Mouse (Mus musculus): ENCODE data around the gene Cfap77. TPM values are rescaled to one million over a fixed set of nuclear protein-coding genes. Genes with fewer than 3 reads are reported as not detected.

The Cfap77 gene
- polyA plus RNA-seq, 1 experiment from 2014 or later, result 0.14 TPM

- 61% methylated on average over 12 of the region's 12 CpGs for WGBS
- Histone ChIP-seq H3K4me1 (replicated peaks; ENCODE audit: insufficient read depth, low read length) (no peaks in the 10 kb centered on the region), H3K9me3 (replicated peaks; ENCODE audit: low read length) (no peaks in the 10 kb centered on the region), H3K9ac (ENCODE audit: low read depth, low read length) (no peak overlapping the region), H3K36me3 (ENCODE audit: insufficient read depth, low read length) (no peaks in the 10 kb centered on the region), H3K4me3 (replicated peaks; ENCODE audit: low read depth, low read length) (no peak overlapping the region), H3K27me3 (ENCODE audit: insufficient read depth, low read length) (no peaks in the 10 kb centered on the region), H3K4me2 (ENCODE audit: low read length) (no peak overlapping the region), H3K27ac (no peak overlapping the region)
- no peak for TF ChIP-seq CTCF (IDR thresholded peaks at IDR 0.05; ENCODE audit: low read depth)
- no peak for DNase-seq (ENCODE audit: low spot score)
- ATAC-seq (replicated peaks; ENCODE audit: low FRiP score, low read depth), result no peak
Measured at GRCm38 (mm10) chr2:28994014-28994413, 60.9 kb downstream of the Cfap77 start.

DNA sequence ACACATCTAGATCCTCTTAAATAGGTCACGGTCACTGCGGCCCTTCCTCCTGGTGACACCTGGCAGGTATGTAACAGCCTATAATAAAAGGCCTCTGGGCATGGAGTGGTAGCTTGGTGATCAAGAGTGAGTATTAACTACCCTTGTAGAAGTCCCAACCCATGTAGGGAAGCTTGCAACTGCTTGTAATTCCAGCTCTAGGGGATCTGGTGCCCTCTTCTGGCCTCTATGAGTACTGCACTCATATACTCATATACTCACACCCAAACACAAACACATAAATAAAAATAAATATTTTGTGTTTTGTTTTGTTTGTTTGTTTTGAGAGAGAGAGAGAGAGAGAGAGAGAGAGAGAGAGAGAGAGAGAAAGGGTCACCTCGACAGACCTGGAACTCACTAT, 66.1 kb downstream of the Cfap77 start:
- H3K4me2 ChIP-seq (ENCODE audit: low read length), result no peak overlapping the region
- no peaks in the 10 kb centered on the region for H3K4me1 ChIP-seq (replicated peaks; ENCODE audit: insufficient read depth, low read length)
- no peak for ATAC-seq (replicated peaks; ENCODE audit: low FRiP score, low read depth)
- no peaks in the 10 kb centered on the region for H3K27me3 ChIP-seq (ENCODE audit: insufficient read depth, low read length)
- 93% methylated on average over 3 of the region's 3 CpGs for WGBS
- no peak overlapping the region for H3K4me3 ChIP-seq (replicated peaks; ENCODE audit: low read depth, low read length)
- H3K36me3 ChIP-seq (ENCODE audit: insufficient read depth, low read length), result no peaks in the 10 kb centered on the region
- no peak overlapping the region for H3K9ac ChIP-seq (ENCODE audit: low read depth, low read length)
- peak; percentile 30 for TF ChIP-seq CTCF (IDR thresholded peaks at IDR 0.05; ENCODE audit: low read depth)
- H3K9me3 ChIP-seq (replicated peaks; ENCODE audit: low read length), result no peaks in the 10 kb centered on the region
- no peak overlapping the region for H3K27ac ChIP-seq
- no peak for DNase-seq (ENCODE audit: low spot score)

GRCm38 (mm10) chr2:28980080-28980910, 74.6 kb downstream of the Cfap77 start:
- H3K27me3 ChIP-seq (ENCODE audit: insufficient read depth, low read length), result peaks cover 20% of the 10 kb centered on the region
- ATAC-seq (replicated peaks; ENCODE audit: low FRiP score, low read depth), result no peak
- H3K4me2 ChIP-seq (ENCODE audit: low read length), result no peak overlapping the region
- no peak overlapping the region for H3K4me3 ChIP-seq (replicated peaks; ENCODE audit: low read depth, low read length)
- DNase-seq (ENCODE audit: low spot score), result no peak
- H3K36me3 ChIP-seq (ENCODE audit: insufficient read depth, low read length), result no peaks in the 10 kb centered on the region
- no peaks in the 10 kb centered on the region for H3K9me3 ChIP-seq (replicated peaks; ENCODE audit: low read length)
- no peak overlapping the region for H3K27ac ChIP-seq
- H3K9ac ChIP-seq (ENCODE audit: low read depth, low read length), result no peak overlapping the region
- no peak for TF ChIP-seq CTCF (IDR thresholded peaks at IDR 0.05; ENCODE audit: low read depth)
- H3K4me1 ChIP-seq (replicated peaks; ENCODE audit: insufficient read depth, low read length), result no peaks in the 10 kb centered on the region
- WGBS, result 46% methylated on average over 20 of the region's 20 CpGs

- whole genome bisulfite sequencing, result 59% methylated on average over 4 of the region's 4 CpGs
- no peaks in the 10 kb centered on the region for H3K9me3 ChIP-seq (replicated peaks; ENCODE audit: low read length)
Measured at GRCm38 (mm10) chr2:28978461-28978860, 76.4 kb downstream of the Cfap77 start.

GRCm38 (mm10) chr2:28976635-28977034, 78.2 kb downstream of the Cfap77 start:
- Histone ChIP-seq H3K9ac (ENCODE audit: low read depth, low read length) (no peak overlapping the region), H3K27ac (no peak overlapping the region), H3K9me3 (replicated peaks; ENCODE audit: low read length) (no peaks in the 10 kb centered on the region), H3K4me2 (ENCODE audit: low read length) (no peak overlapping the region), H3K27me3 (ENCODE audit: insufficient read depth, low read length) (peaks cover 25% of the 10 kb centered on the region), H3K4me1 (replicated peaks; ENCODE audit: insufficient read depth, low read length) (peaks cover 10% of the 10 kb centered on the region; the same call in 1 of the 2 replicates), H3K4me3 (replicated peaks; ENCODE audit: low read depth, low read length) (no peak overlapping the region), H3K36me3 (ENCODE audit: insufficient read depth, low read length) (no peaks in the 10 kb centered on the region)
- peak; percentile 91 for TF ChIP-seq CTCF (IDR thresholded peaks at IDR 0.05; ENCODE audit: low read depth)
- DNase-seq (ENCODE audit: low spot score), result peak; percentile 84
- no peak for ATAC-seq (replicated peaks; ENCODE audit: low FRiP score, low read depth)
- 6% methylated on average over 7 of the region's 7 CpGs for WGBS

More at GRCm38 (mm10) chr2:28978461-28978860, 76.4 kb downstream of the Cfap77 start:
- H3K36me3 ChIP-seq (ENCODE audit: insufficient read depth, low read length), result no peaks in the 10 kb centered on the region
- no peak overlapping the region for H3K27ac ChIP-seq
- DNase-seq (ENCODE audit: low spot score), result no peak
- peaks cover 20% of the 10 kb centered on the region for H3K27me3 ChIP-seq (ENCODE audit: insufficient read depth, low read length)
- TF ChIP-seq CTCF (IDR thresholded peaks at IDR 0.05; ENCODE audit: low read depth), result no peak
- no peak overlapping the region for H3K4me3 ChIP-seq (replicated peaks; ENCODE audit: low read depth, low read length)
- H3K4me2 ChIP-seq (ENCODE audit: low read length), result no peak overlapping the region
- no peak overlapping the region for H3K9ac ChIP-seq (ENCODE audit: low read depth, low read length)
- peaks cover 10% of the 10 kb centered on the region; the same call in 1 of the 2 replicates for H3K4me1 ChIP-seq (replicated peaks; ENCODE audit: insufficient read depth, low read length)
- ATAC-seq (replicated peaks; ENCODE audit: low FRiP score, low read depth), result no peak

GRCm38 (mm10) chr2:28975604-28976003, 79.3 kb downstream of the Cfap77 start:
- Histone ChIP-seq H3K9ac (ENCODE audit: low read depth, low read length) (no peak overlapping the region), H3K27me3 (ENCODE audit: insufficient read depth, low read length) (peaks cover 32% of the 10 kb centered on the region), H3K36me3 (ENCODE audit: insufficient read depth, low read length) (no peaks in the 10 kb centered on the region), H3K4me3 (replicated peaks; ENCODE audit: low read depth, low read length) (no peak overlapping the region), H3K4me1 (replicated peaks; ENCODE audit: insufficient read depth, low read length) (peaks cover 10% of the 10 kb centered on the region; the same call in 1 of the 2 replicates), H3K27ac (no peak overlapping the region), H3K9me3 (replicated peaks; ENCODE audit: low read length) (no peaks in the 10 kb centered on the region), H3K4me2 (ENCODE audit: low read length) (no peak overlapping the region)
- TF ChIP-seq CTCF (IDR thresholded peaks at IDR 0.05; ENCODE audit: low read depth), result no peak
- ATAC-seq (replicated peaks; ENCODE audit: low FRiP score, low read depth), result no peak
- WGBS, result 76% methylated on average over 5 of the region's 5 CpGs
- no peak for DNase-seq (ENCODE audit: low spot score)

Data from kidney, postnatal 0 days (tissue).